Mouse (Mus musculus): ENCODE results near the gene Ctnna3. TPM values are rescaled to one million over a fixed set of nuclear protein-coding genes. Genes with fewer than 3 reads are reported as not detected.

Gene Ctnna3
- polyA plus RNA-seq, 1 experiment from 2014 or later = not detected

- Histone ChIP-seq H3K4me2 (ENCODE audit: low read depth, low read length) (no peak overlapping the region), H3K27ac (ENCODE audit: low read depth) (no peak overlapping the region), H3K4me3 (ENCODE audit: low read depth, low read length) (no peak overlapping the region), H3K9ac (replicated peaks) (no peak overlapping the region), H3K36me3 (replicated peaks; ENCODE audit: insufficient read depth, low read length) (no peaks in the 10 kb centered on the region), H3K9me3 (ENCODE audit: low read length) (no peaks in the 10 kb centered on the region), H3K27me3 (ENCODE audit: insufficient read depth, low read length) (no peaks in the 10 kb centered on the region), H3K4me1 (ENCODE audit: insufficient read depth) (peaks cover 17% of the 10 kb centered on the region)
- 79% methylated on average over 17 of the region's 17 CpGs for WGBS (ENCODE audit: insufficient replicate concordance)
- ATAC-seq (no peak), DNase-seq (no peak)
- TF ChIP-seq CTCF (IDR thresholded peaks at IDR 0.05; ENCODE audit: low read depth) (no peak), EP300 (IDR thresholded peaks at IDR 0.05; ENCODE audit: low read depth) (no peak)
Measured at GRCm38 (mm10) chr10:63412756-63413155, 17.1 kb upstream of the Ctnna3 start.

DNA sequence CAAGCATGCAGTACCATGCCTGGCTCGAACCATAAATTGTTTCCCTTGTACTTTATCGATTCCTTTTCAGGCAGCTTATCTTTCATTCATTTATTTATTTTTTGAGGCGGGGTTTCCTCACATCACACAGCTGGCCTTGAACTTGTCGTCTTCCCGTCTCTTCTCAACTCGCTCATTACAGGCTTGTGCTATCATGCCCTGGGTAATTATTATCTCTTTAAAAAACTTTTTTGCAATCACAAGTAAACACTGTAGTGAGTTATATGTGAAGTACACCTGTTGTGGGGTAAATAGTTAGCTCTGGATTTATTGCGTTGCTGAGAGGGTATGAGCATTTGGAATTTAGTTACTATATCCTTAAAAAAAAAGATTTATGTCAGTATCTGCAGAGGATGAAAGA, 14.6 kb upstream of the Ctnna3 start:
- TF ChIP-seq EP300 (IDR thresholded peaks at IDR 0.05; ENCODE audit: low read depth) (no peak), CTCF (IDR thresholded peaks at IDR 0.05; ENCODE audit: low read depth) (no peak)
- DNase-seq (no peak), ATAC-seq (peak; percentile 54)
- Histone ChIP-seq H3K27me3 (ENCODE audit: insufficient read depth, low read length) (no peaks in the 10 kb centered on the region), H3K36me3 (replicated peaks; ENCODE audit: insufficient read depth, low read length) (no peaks in the 10 kb centered on the region), H3K9ac (replicated peaks) (no peak overlapping the region), H3K9me3 (ENCODE audit: low read length) (no peaks in the 10 kb centered on the region), H3K4me2 (ENCODE audit: low read depth, low read length) (peak overlapping the region; percentile 51; the same call in 1 of the 2 replicates), H3K4me1 (ENCODE audit: insufficient read depth) (peaks cover 14% of the 10 kb centered on the region), H3K4me3 (ENCODE audit: low read depth, low read length) (no peak overlapping the region), H3K27ac (ENCODE audit: low read depth) (no peak overlapping the region)
- 47% methylated on average over 7 of the region's 7 CpGs for whole genome bisulfite sequencing (ENCODE audit: insufficient replicate concordance)

DNA sequence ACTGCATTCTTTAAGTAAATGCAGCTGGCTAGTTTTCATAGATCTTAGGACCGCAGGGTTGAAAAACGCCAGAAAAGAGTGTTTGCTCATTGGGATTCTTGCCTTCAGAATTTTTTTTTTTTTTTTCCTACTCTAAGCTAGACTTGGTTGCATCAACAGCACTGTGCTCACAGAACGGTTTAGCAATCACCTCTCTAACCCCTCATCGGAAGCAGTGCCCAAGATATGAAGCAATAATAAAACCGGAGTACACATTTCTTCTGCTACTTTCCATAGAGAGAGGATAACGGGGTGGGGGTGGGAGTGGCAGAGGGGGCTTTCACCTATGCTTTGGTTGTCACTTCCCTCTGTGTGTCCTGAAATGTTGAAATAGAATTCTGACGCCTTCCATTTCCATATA, 14.0 kb upstream of the Ctnna3 start:
- no peaks in the 10 kb centered on the region for H3K36me3 ChIP-seq (replicated peaks; ENCODE audit: insufficient read depth, low read length)
- peak overlapping the region; percentile 51 for H3K4me2 ChIP-seq (ENCODE audit: low read depth, low read length)
- TF ChIP-seq EP300 (IDR thresholded peaks at IDR 0.05; ENCODE audit: low read depth) = no peak
- H3K4me3 ChIP-seq (ENCODE audit: low read depth, low read length) = 0 out of 2 replicates have a peak overlapping the region, but pooled peaks have one; percentile 8
- H3K9ac ChIP-seq (replicated peaks) = no peak overlapping the region
- no peaks in the 10 kb centered on the region for H3K9me3 ChIP-seq (ENCODE audit: low read length)
- H3K4me1 ChIP-seq (ENCODE audit: insufficient read depth) = peaks cover 14% of the 10 kb centered on the region
- 0 out of 2 replicates have a peak overlapping the region, but pooled peaks have one; percentile 22 for H3K27ac ChIP-seq (ENCODE audit: low read depth)
- peak; percentile 72 for ATAC-seq
- 34% methylated on average over 7 of the region's 7 CpGs for WGBS (ENCODE audit: insufficient replicate concordance)
- no peak for DNase-seq
- no peaks in the 10 kb centered on the region for H3K27me3 ChIP-seq (ENCODE audit: insufficient read depth, low read length)

- H3K4me1 ChIP-seq (ENCODE audit: insufficient read depth) = peaks cover 11% of the 10 kb centered on the region
- ATAC-seq (no peak), DNase-seq (no peak)
- H3K27ac ChIP-seq (ENCODE audit: low read depth) = no peak overlapping the region
- H3K9me3 ChIP-seq (ENCODE audit: low read length) = no peaks in the 10 kb centered on the region
- H3K36me3 ChIP-seq (replicated peaks; ENCODE audit: insufficient read depth, low read length) = no peaks in the 10 kb centered on the region
- H3K27me3 ChIP-seq (ENCODE audit: insufficient read depth, low read length) = no peaks in the 10 kb centered on the region
- no peak overlapping the region for H3K4me3 ChIP-seq (ENCODE audit: low read depth, low read length)
- no peak overlapping the region for H3K9ac ChIP-seq (replicated peaks)
- 42% methylated on average over 5 of the region's 5 CpGs for WGBS (ENCODE audit: insufficient replicate concordance)
- no peak for TF ChIP-seq EP300 (IDR thresholded peaks at IDR 0.05; ENCODE audit: low read depth)
- no peak for TF ChIP-seq CTCF (IDR thresholded peaks at IDR 0.05; ENCODE audit: low read depth)
- no peak overlapping the region for H3K4me2 ChIP-seq (ENCODE audit: low read depth, low read length)
Measured at GRCm38 (mm10) chr10:63417061-63417460, 12.8 kb upstream of the Ctnna3 start.

DNA sequence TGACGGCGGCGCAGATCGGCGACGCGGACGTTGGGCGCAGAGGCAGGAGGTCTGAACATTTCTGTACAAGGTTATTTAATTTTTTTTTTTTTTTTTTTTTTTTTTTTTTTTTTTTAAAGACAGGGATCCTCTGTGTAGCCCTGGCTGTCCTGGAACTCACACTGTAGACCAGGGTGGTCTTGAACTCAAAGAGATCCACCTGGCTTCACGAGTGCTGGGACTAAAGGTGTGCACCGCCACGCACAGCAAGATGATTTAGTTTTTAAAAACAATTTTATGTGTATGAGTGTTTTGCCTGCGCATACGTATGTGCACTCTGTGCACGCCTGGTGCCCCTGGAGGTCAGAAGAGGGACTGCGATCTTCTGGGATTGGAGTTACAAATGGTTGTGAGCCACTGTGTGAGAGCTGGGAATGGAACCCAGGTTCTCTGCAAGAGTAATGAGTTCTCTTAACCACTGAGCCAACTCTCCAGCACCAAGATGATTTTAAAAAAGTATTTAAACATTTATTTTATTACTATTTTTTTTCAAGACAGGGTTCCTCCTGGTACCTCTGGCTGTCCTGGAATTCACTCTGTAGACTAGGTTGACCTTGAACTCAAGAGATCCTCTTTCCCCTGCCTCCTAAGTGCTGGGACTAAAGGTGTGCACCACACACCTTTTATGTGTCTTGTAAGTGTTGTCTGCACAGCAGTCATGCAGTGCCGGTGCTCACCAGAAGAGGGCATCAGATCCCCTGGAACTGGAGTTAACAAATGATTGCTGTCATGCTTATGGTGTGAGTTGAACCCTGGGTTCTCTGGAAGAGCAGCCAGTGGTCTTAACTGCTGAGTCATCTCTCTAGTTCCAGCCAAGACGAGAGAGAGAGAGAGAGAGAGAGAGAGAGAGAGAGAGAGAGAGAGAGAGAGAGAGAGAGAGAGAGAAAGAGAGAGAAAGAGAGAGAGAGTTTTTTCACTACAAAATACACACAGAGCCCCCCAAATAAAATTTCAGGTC, 7.9 kb upstream of the Ctnna3 start, which contains the start of gene Gm7075:
Gene Gm7075, minus strand, starts transcription at position 51 of the 997 bp plus-strand sequence.
- Histone ChIP-seq H3K4me3 (ENCODE audit: low read depth, low read length) (no peak within 1 kb of the TSS), H3K27me3 (ENCODE audit: insufficient read depth, low read length) (no peaks in the 10 kb centered on the region), H3K9ac (replicated peaks) (no peak within 1 kb of the TSS), H3K27ac (ENCODE audit: low read depth) (no peak within 1 kb of the TSS), H3K4me1 (ENCODE audit: insufficient read depth) (peaks cover 7% of the 10 kb centered on the region; the same call in 1 of the 2 replicates), H3K9me3 (ENCODE audit: low read length) (no peaks in the 10 kb centered on the region), H3K4me2 (ENCODE audit: low read depth, low read length) (no peak within 1 kb of the TSS), H3K36me3 (replicated peaks; ENCODE audit: insufficient read depth, low read length) (no peaks in the 10 kb centered on the region)
- TF ChIP-seq EP300 (IDR thresholded peaks at IDR 0.05; ENCODE audit: low read depth) = no peak
- peak; percentile 84 for TF ChIP-seq CTCF (IDR thresholded peaks at IDR 0.05; ENCODE audit: low read depth)
- ATAC-seq (peak; percentile 46; the same call in 1 of the 2 replicates), DNase-seq (peak; percentile 75)
- WGBS (ENCODE audit: insufficient replicate concordance) = 83% methylated on average over 18 of the region's 18 CpGs

- Histone ChIP-seq H3K9ac (replicated peaks) (no peak overlapping the region), H3K4me1 (ENCODE audit: insufficient read depth) (peaks cover 3% of the 10 kb centered on the region; the same call in 1 of the 2 replicates), H3K4me3 (ENCODE audit: low read depth, low read length) (no peak overlapping the region), H3K9me3 (ENCODE audit: low read length) (no peaks in the 10 kb centered on the region), H3K27ac (ENCODE audit: low read depth) (no peak overlapping the region), H3K4me2 (ENCODE audit: low read depth, low read length) (no peak overlapping the region), H3K27me3 (ENCODE audit: insufficient read depth, low read length) (no peaks in the 10 kb centered on the region), H3K36me3 (replicated peaks; ENCODE audit: insufficient read depth, low read length) (no peaks in the 10 kb centered on the region)
- WGBS (ENCODE audit: insufficient replicate concordance) = 79% methylated on average over 5 of the region's 5 CpGs
- no peak for TF ChIP-seq CTCF (IDR thresholded peaks at IDR 0.05; ENCODE audit: low read depth)
- TF ChIP-seq EP300 (IDR thresholded peaks at IDR 0.05; ENCODE audit: low read depth) = no peak
- no peak for DNase-seq
- ATAC-seq = no peak
Measured at GRCm38 (mm10) chr10:63422736-63422992, 7.2 kb upstream of the Ctnna3 start.

Data from liver, postnatal 0 days (tissue).